Mouse (Mus musculus) liver, embryonic 14.5 days (tissue): Measurements from ENCODE around the gene Ccpg1os.

Experiments used
- CTCF ChIP-seq: IDR thresholded peaks from 2 replicates; pipeline ENCODE4 v1.5.1; 2016; ENCODE audit warnings: antibody characterized with exemption, low read depth, control low read depth
- EP300 ChIP-seq: IDR thresholded peaks from 2 replicates; pipeline ENCODE4 v1.6.1; 2016; ENCODE audit warnings: antibody characterized with exemption, low read depth

DNA sequence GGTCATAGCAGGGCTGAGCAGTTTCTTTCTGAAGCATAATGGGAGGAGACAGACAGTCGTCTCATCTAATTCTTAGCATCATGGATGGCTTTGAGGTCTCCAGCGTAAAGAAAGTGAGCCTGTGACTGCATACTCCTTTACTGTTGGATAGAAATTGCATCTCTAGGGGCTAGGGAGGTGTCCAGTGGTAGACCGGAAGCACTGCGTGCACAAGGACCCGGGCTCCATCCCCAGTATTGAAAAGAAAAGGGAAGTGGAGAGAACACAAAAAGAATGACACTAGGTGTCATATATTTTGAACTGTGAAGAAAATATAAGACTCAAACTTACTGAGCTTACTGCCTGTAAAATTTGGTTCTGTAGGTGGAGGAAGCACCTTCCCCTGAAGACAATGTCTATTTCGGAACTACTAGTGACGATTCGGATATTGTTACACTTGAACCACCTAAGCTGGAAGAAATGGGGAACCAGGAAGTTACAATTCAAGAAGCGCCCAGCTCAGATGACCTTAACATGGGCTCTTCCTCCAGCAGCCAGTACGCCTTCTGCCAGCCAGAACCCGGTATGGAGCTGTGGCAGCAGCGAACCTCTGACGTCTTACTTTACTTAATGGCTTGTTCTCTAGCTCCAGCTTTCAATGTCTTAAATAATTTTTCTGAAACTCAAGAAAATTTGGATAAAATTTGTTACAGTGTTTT lies 16.3 kb upstream of the Ccpg1os start:
- TF ChIP-seq CTCF (no peak), EP300 (no peak)
